Mouse (Mus musculus) G1E (cell line): Measurements from ENCODE around the gene Ctdsp2.

Experiments
- CTCF ChIP-seq: IDR thresholded peaks from 2 replicates; pipeline ENCODE4 v1.5.1; 2012; ENCODE audit warnings: low read depth, low read length, inconsistent platforms, mixed read lengths
- GATA1 ChIP-seq: IDR thresholded peaks from 2 replicates; pipeline ENCODE4 v1.6.1; 2012; ENCODE audit warnings: borderline replicate concordance, low read length, inconsistent platforms, mixed read lengths
- TAL1 ChIP-seq: conservative IDR thresholded peaks from 2 replicates; pipeline ENCODE4 v1.6.1; 2012; ENCODE audit warnings: low read depth, low read length, inconsistent platforms, mixed read lengths

GRCm38 (mm10) chr10:126993621-126994020 lies 15.1 kb downstream of the Ctdsp2 start:
- no peak for TF ChIP-seq GATA1
- no peak for TF ChIP-seq CTCF
- no peak for TF ChIP-seq TAL1
